Comparison of ENCODE assay signal across 18 mouse cellular contexts in the genomic region with DNA sequence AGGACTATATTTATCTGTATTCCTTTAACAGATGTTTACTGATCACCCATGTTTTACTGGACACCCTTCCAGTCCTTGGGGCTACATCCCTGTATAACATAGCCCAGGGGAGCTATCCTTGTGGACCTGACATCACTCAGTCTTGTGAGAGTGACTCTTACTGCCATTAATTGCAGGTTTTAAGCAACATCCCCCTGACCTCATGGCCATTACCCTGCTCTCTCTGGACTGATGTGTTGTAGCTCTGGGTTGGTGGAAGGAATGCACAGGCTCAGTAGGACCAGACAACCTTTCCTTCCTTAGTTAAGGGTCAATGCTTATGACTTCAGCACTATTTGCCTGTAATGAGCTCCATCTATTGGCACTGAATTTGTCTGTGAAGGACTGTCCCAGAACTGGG. TPM values are rescaled to one million over a fixed set of nuclear protein-coding genes. Genes with fewer than 3 reads are reported as not detected.
A peak's percentile ranks its signal among the peaks of the same experiment; 100 is the strongest.
DNase-seq lines count a peak whose midpoint lies in the region; ATAC-seq and TF ChIP-seq lines count a peak whose summit lies in the region.
"Had no signal": no experiment of that assay in that cellular context is flagged by ENCODE, and none has a peak within 500 bp of the region (broad histone marks: within the 10 kb centered on the region; RNA-seq: fewer than 3 reads in every experiment).

No protein-coding gene starts in this region.

- TF ChIP-seq POLR2A in heart, adult 2 months (IDR thresholded peaks at IDR 0.05; ENCODE audit: insufficient read depth, low read depth, low read length) = no peak

- peaks cover 28% of the 10 kb centered on the region for H3K4me1 ChIP-seq in heart, adult 2 months (ENCODE audit: control insufficient read depth, insufficient read depth, low read length)
- H3K4me1 ChIP-seq in liver, embryonic 11.5 days (replicated peaks; ENCODE audit: control insufficient read depth, insufficient read depth, low read length) = no peaks in the 10 kb centered on the region
- no peaks in the 10 kb centered on the region for H3K4me1 ChIP-seq in liver, embryonic 12.5 days
- peaks cover 16% of the 10 kb centered on the region; the same call in 1 of the 2 replicates for H3K4me1 ChIP-seq in brown adipose tissue, adult 24 weeks (ENCODE audit: control insufficient read depth, insufficient read depth, insufficient read length, low read length)

- peak overlapping the region; percentile 60 for H3K27ac ChIP-seq in heart, adult 2 months
- no peak overlapping the region for H3K27ac ChIP-seq in liver, embryonic 11.5 days (ENCODE audit: low read depth, low read length)
- H3K27ac ChIP-seq in liver, embryonic 12.5 days = no peak overlapping the region
- H3K27ac ChIP-seq in brown adipose tissue, adult 24 weeks (replicated peaks; ENCODE audit: low read depth, low read length) = peak overlapping the region; percentile 64; the same call in 1 of the 2 replicates
- H3K27ac ChIP-seq: hindbrain, embryonic 14.5 days; kidney, postnatal 0 days had no signal

- TF ChIP-seq CTCF in heart, adult 2 months (IDR thresholded peaks at IDR 0.05) = no peak

- peaks cover 21% of the 10 kb centered on the region for H3K36me3 ChIP-seq in heart, adult 2 months (ENCODE audit: control insufficient read depth, insufficient read depth, low read length)
- no peaks in the 10 kb centered on the region for H3K36me3 ChIP-seq in liver, embryonic 11.5 days (ENCODE audit: control insufficient read depth, insufficient read depth, low read length)
- H3K36me3 ChIP-seq in liver, embryonic 12.5 days = no peaks in the 10 kb centered on the region

- H3K9ac ChIP-seq in heart, adult 2 months (ENCODE audit: low read depth, low read length) = no peak overlapping the region
- no peak overlapping the region for H3K9ac ChIP-seq in liver, embryonic 11.5 days (ENCODE audit: low read depth, low read length)
- H3K9ac ChIP-seq in liver, embryonic 12.5 days = no peak overlapping the region
- H3K9ac ChIP-seq: hindbrain, embryonic 14.5 days had no signal

- no peak overlapping the region for H3K4me3 ChIP-seq in heart, adult 2 months
- H3K4me3 ChIP-seq in liver, embryonic 11.5 days (ENCODE audit: low read depth, low read length) = no peak overlapping the region
- no peak overlapping the region for H3K4me3 ChIP-seq in liver, embryonic 12.5 days
- H3K4me3 ChIP-seq in brown adipose tissue, adult 24 weeks (ENCODE audit: insufficient read depth, low read depth, low read length) = no peak overlapping the region

- H3K9me3 ChIP-seq in liver, embryonic 11.5 days (ENCODE audit: control insufficient read depth, low read length) = no peaks in the 10 kb centered on the region
- no peaks in the 10 kb centered on the region for H3K9me3 ChIP-seq in liver, embryonic 12.5 days (replicated peaks)
- H3K9me3 ChIP-seq: G1E had no signal

- no peak for TF ChIP-seq EP300 in heart, adult 2 months (IDR thresholded peaks at IDR 0.05; ENCODE audit: insufficient read depth, low read depth, low read length)

- H3K4me2 ChIP-seq in liver, embryonic 11.5 days = no peak overlapping the region
- H3K4me2 ChIP-seq in liver, embryonic 12.5 days = no peak overlapping the region
- H3K4me2 ChIP-seq: hindbrain, embryonic 14.5 days; midbrain, embryonic 11.5 days had no signal

- H3K79me2 ChIP-seq in heart, adult 2 months (replicated peaks; ENCODE audit: control insufficient read depth, insufficient read depth, low read length) = peaks cover 4% of the 10 kb centered on the region

- intact Hi-C loops in heart, adult 2 months (cut with DNase I) = no loop called here
- intact Hi-C loops in heart, postnatal 36 days (cut with DNase I) = no loop called here

- no peak for DNase-seq in heart, adult 2 months
- no peak for DNase-seq in heart, postnatal 36 days
- peak; percentile 12 for DNase-seq in liver, embryonic 11.5 days (ENCODE audit: low spot score)
- no peak for DNase-seq in retina, embryonic 14.5 days (ENCODE audit: low spot score)
- no peak for DNase-seq in adrenal gland, adult 2 months
- DNase-seq: adrenal gland, postnatal 36 days; B cell, adult 2 months; cerebellum, adult 11-12 months; heart, postnatal 14 days; kidney, adult 2 months; right cerebral cortex, postnatal 14 days had no signal

- no peaks in the 10 kb centered on the region for H3K27me3 ChIP-seq in heart, adult 2 months (ENCODE audit: control insufficient read depth, insufficient read depth, low read length)
- no peaks in the 10 kb centered on the region; the same call in 1 of the 2 replicates for H3K27me3 ChIP-seq in liver, embryonic 11.5 days (replicated peaks; ENCODE audit: control insufficient read depth, insufficient read depth, low read length)
- no peaks in the 10 kb centered on the region for H3K27me3 ChIP-seq in liver, embryonic 12.5 days (replicated peaks)
- H3K27me3 ChIP-seq: CH12.LX had no signal

- ATAC-seq in liver, embryonic 11.5 days (replicated peaks; ENCODE audit: low FRiP score) = no peak
- ATAC-seq in liver, embryonic 12.5 days = no peak

RNA-seq across cellular contexts. Expression of a gene that starts 14.2 kb away (rescaled TPM):
- 10 to 100 TPM; 12.1 to 15.1 TPM for total RNA-seq in heart, adult 2 months (2021)
- polyA plus RNA-seq in heart, adult 2 months (2012; rRNA removed) = 11.8 and 19.7 TPM in 2 replicates
- total RNA-seq in heart, postnatal 36 days (2021) = 10 to 100 TPM; 18.5 to 19.7 TPM
- polyA plus RNA-seq in liver, embryonic 11.5 days (2014; fragmentation: Nextera tagmentation; extraction: Ambion mirVana) = 4.8 and 5.9 TPM in 2 replicates
- 3.9 and 4.2 TPM in 2 replicates for polyA plus RNA-seq in liver, embryonic 12.5 days (2016; fragmentation: Nextera tagmentation; extraction: Ambion mirVana)
- 6.2 and 7.6 TPM in 2 replicates for polyA plus RNA-seq in brown adipose tissue, adult 24 weeks (2012; ENCODE audit: insufficient read depth, insufficient read length, missing spikeins)
- 10 to 100 TPM in 1 of 2 experiments, 1 to 10 TPM in 1; 6.2 to 31.2 TPM for total RNA-seq in adrenal gland, adult 2 months (2021)
- polyA plus RNA-seq in adrenal gland, adult 2 months (2012; rRNA removed) = 2.8 and 5.4 TPM in 2 replicates

RNA-seq across cellular contexts. Expression of a gene that starts 45.9 kb away (rescaled TPM):
- 10 to 100 TPM; 11.4 to 15.6 TPM for total RNA-seq in heart, adult 2 months (2021)
- 5.2 and 5.7 TPM in 2 replicates for polyA plus RNA-seq in heart, adult 2 months (2012; rRNA removed)
- total RNA-seq in heart, postnatal 36 days (2021) = 10 to 100 TPM; 12.2 to 13.4 TPM
- polyA plus RNA-seq in liver, embryonic 11.5 days (2014; fragmentation: Nextera tagmentation; extraction: Ambion mirVana) = 3.3 and 4.9 TPM in 2 replicates
- 2.2 and 2.5 TPM in 2 replicates for polyA plus RNA-seq in liver, embryonic 12.5 days (2016; fragmentation: Nextera tagmentation; extraction: Ambion mirVana)
- polyA plus RNA-seq in brown adipose tissue, adult 24 weeks (2012; ENCODE audit: insufficient read depth, insufficient read length, missing spikeins) = 0.38 TPM in 1 of 2 replicates, not detected in the other
- total RNA-seq in adrenal gland, adult 2 months (2021) = 10 to 100 TPM in 1 of 2 experiments, 1 to 10 TPM in 1; 9.0 to 14.6 TPM
- polyA plus RNA-seq in adrenal gland, adult 2 months (2012; rRNA removed) = 1.5 and 2.1 TPM in 2 replicates

Comparison
In these comparisons a context has a peak if more than half of its experiments do, and no peak if none do; other contexts are left out.
1. H3K27ac ChIP-seq: peak in heart, adult 2 months (single experiment) and brown adipose tissue, adult 24 weeks (single experiment); none in liver, embryonic 11.5 days (single experiment) and liver, embryonic 12.5 days (single experiment).